Mouse (Mus musculus) olfactory bulb, adult 2 months (tissue): ENCODE measurements around the gene Diras1.

Source experiments
- CTCF ChIP-seq: fragments of 200-500 bp; IDR thresholded peaks from 2 replicates; pipeline ENCODE4 v1.5.1; 2012; ENCODE audit warnings: low read depth, mild to moderate bottlenecking, low read length, moderate library complexity; ENCODE audit not compliant: insufficient read depth
- POLR2A ChIP-seq: fragments of 200-500 bp; IDR thresholded peaks from 2 replicates; pipeline ENCODE4 v1.6.1; 2012; ENCODE audit warnings: mild to moderate bottlenecking, low read depth, low read length, moderate library complexity; ENCODE audit not compliant: insufficient read depth

- no peak for TF ChIP-seq POLR2A
- TF ChIP-seq CTCF = no peak
These were observed 2.7 kb downstream of the Diras1 start for GRCm38 (mm10) chr10:81022744-81023143.
